Mouse (Mus musculus): ENCODE measurements around the gene Gna11. TPM values are rescaled to one million over a fixed set of nuclear protein-coding genes. Genes with fewer than 3 reads are reported as not detected.

The Gna11 gene
- polyA plus RNA-seq, 1 experiment = 7.3 TPM

GRCm38 (mm10) chr10:81559163-81559626, 14.2 kb upstream of the Gna11 start, which contains the start of gene Aes:
Gene Aes, plus strand, starts transcription at chr10:81559488.
- Histone ChIP-seq H3K4me3 (replicated peaks) (peak within 1 kb of the TSS; percentile 99), H3K4me1 (peaks cover 49% of the 10 kb centered on the region), H3K27me3 (replicated peaks) (no peaks in the 10 kb centered on the region), H3K36me3 (replicated peaks; ENCODE audit: low read length) (peaks cover 32% of the 10 kb centered on the region), H3K9me3 (no peaks in the 10 kb centered on the region)
- TF ChIP-seq GATA1 (IDR thresholded peaks at IDR 0.05; ENCODE audit: borderline replicate concordance, low read length) = no peak
- TF ChIP-seq FLI1 (IDR thresholded peaks at IDR 0.05; ENCODE audit: low read length) = no peak

- TF ChIP-seq GATA1 (IDR thresholded peaks at IDR 0.05; ENCODE audit: borderline replicate concordance, low read length) (no peak), FLI1 (IDR thresholded peaks at IDR 0.05; ENCODE audit: low read length) (no peak)
- peaks cover 15% of the 10 kb centered on the region for H3K36me3 ChIP-seq (replicated peaks; ENCODE audit: low read length)
- no peaks in the 10 kb centered on the region for H3K27me3 ChIP-seq (replicated peaks)
These were observed 12.5 kb upstream of the Gna11 start for GRCm38 (mm10) chr10:81557491-81557890.

GRCm38 (mm10) chr10:81556282-81556681, 11.3 kb upstream of the Gna11 start:
- Histone ChIP-seq H3K4me1 (peaks cover 33% of the 10 kb centered on the region), H3K27me3 (replicated peaks) (no peaks in the 10 kb centered on the region)

More at GRCm38 (mm10) chr10:81557491-81557890, 12.5 kb upstream of the Gna11 start:
- H3K9me3 ChIP-seq = peaks cover 4% of the 10 kb centered on the region; the same call in 1 of the 2 replicates
- H3K4me1 ChIP-seq = peaks cover 32% of the 10 kb centered on the region
- no peak overlapping the region for H3K4me3 ChIP-seq (replicated peaks)

GRCm38 (mm10) chr10:81553807-81554755, 9.1 kb upstream of the Gna11 start:
- no peak for TF ChIP-seq FLI1 (IDR thresholded peaks at IDR 0.05; ENCODE audit: low read length)
- TF ChIP-seq GATA1 (IDR thresholded peaks at IDR 0.05; ENCODE audit: borderline replicate concordance, low read length) = no peak
- Histone ChIP-seq H3K36me3 (replicated peaks; ENCODE audit: low read length) (no peaks in the 10 kb centered on the region), H3K4me3 (replicated peaks) (no peak overlapping the region), H3K9me3 (peaks cover 4% of the 10 kb centered on the region; the same call in 1 of the 2 replicates), H3K4me1 (peaks cover 44% of the 10 kb centered on the region), H3K27me3 (replicated peaks) (no peaks in the 10 kb centered on the region)

More at GRCm38 (mm10) chr10:81556282-81556681, 11.3 kb upstream of the Gna11 start:
- TF ChIP-seq FLI1 (IDR thresholded peaks at IDR 0.05; ENCODE audit: low read length) (no peak), GATA1 (IDR thresholded peaks at IDR 0.05; ENCODE audit: borderline replicate concordance, low read length) (no peak)
- Histone ChIP-seq H3K9me3 (peaks cover 4% of the 10 kb centered on the region; the same call in 1 of the 2 replicates), H3K36me3 (replicated peaks; ENCODE audit: low read length) (peaks cover 3% of the 10 kb centered on the region), H3K4me3 (replicated peaks) (no peak overlapping the region)

- peaks cover 4% of the 10 kb centered on the region; the same call in 1 of the 2 replicates for H3K9me3 ChIP-seq
- no peaks in the 10 kb centered on the region for H3K36me3 ChIP-seq (replicated peaks; ENCODE audit: low read length)
- H3K27me3 ChIP-seq (replicated peaks) = no peaks in the 10 kb centered on the region
- H3K4me3 ChIP-seq (replicated peaks) = no peak overlapping the region
- peaks cover 43% of the 10 kb centered on the region for H3K4me1 ChIP-seq
- TF ChIP-seq GATA1 (IDR thresholded peaks at IDR 0.05; ENCODE audit: borderline replicate concordance, low read length) (no peak), FLI1 (IDR thresholded peaks at IDR 0.05; ENCODE audit: low read length) (no peak)
These were observed 8.2 kb upstream of the Gna11 start for GRCm38 (mm10) chr10:81553232-81553631.

- Histone ChIP-seq H3K36me3 (replicated peaks; ENCODE audit: low read length) (no peaks in the 10 kb centered on the region), H3K27me3 (replicated peaks) (no peaks in the 10 kb centered on the region), H3K4me3 (replicated peaks) (peak overlapping the region; percentile 83), H3K4me1 (peaks cover 44% of the 10 kb centered on the region), H3K9me3 (peaks cover 4% of the 10 kb centered on the region; the same call in 1 of the 2 replicates)
- TF ChIP-seq GATA1 (IDR thresholded peaks at IDR 0.05; ENCODE audit: borderline replicate concordance, low read length) (no peak), FLI1 (IDR thresholded peaks at IDR 0.05; ENCODE audit: low read length) (no peak)
These were observed 6.7 kb upstream of the Gna11 start for GRCm38 (mm10) chr10:81551597-81552102.

- Histone ChIP-seq H3K36me3 (replicated peaks; ENCODE audit: low read length) (no peaks in the 10 kb centered on the region), H3K9me3 (peaks cover 4% of the 10 kb centered on the region; the same call in 1 of the 2 replicates), H3K4me3 (replicated peaks) (no peak overlapping the region), H3K27me3 (replicated peaks) (no peaks in the 10 kb centered on the region), H3K4me1 (peaks cover 58% of the 10 kb centered on the region)
- no peak for TF ChIP-seq FLI1 (IDR thresholded peaks at IDR 0.05; ENCODE audit: low read length)
- no peak for TF ChIP-seq GATA1 (IDR thresholded peaks at IDR 0.05; ENCODE audit: borderline replicate concordance, low read length)
These were observed 5.3 kb upstream of the Gna11 start for GRCm38 (mm10) chr10:81550257-81550656.

- H3K4me1 ChIP-seq = peaks cover 64% of the 10 kb centered on the region
- peaks cover 4% of the 10 kb centered on the region; the same call in 1 of the 2 replicates for H3K9me3 ChIP-seq
These were observed 4.0 kb upstream of the Gna11 start for GRCm38 (mm10) chr10:81548944-81549343.

GRCm38 (mm10) chr10:81546788-81547571, 2.0 kb upstream of the Gna11 start:
- H3K36me3 ChIP-seq (replicated peaks; ENCODE audit: low read length) = peaks cover 14% of the 10 kb centered on the region
- peaks cover 79% of the 10 kb centered on the region for H3K4me1 ChIP-seq
- no peaks in the 10 kb centered on the region for H3K27me3 ChIP-seq (replicated peaks)
- no peaks in the 10 kb centered on the region for H3K9me3 ChIP-seq
- TF ChIP-seq GATA1 (IDR thresholded peaks at IDR 0.05; ENCODE audit: borderline replicate concordance, low read length) (no peak), FLI1 (IDR thresholded peaks at IDR 0.05; ENCODE audit: low read length) (no peak)
- H3K4me3 ChIP-seq (replicated peaks) = peak overlapping the region; percentile 1

More at GRCm38 (mm10) chr10:81548944-81549343, 4.0 kb upstream of the Gna11 start:
- no peaks in the 10 kb centered on the region for H3K36me3 ChIP-seq (replicated peaks; ENCODE audit: low read length)
- TF ChIP-seq FLI1 (IDR thresholded peaks at IDR 0.05; ENCODE audit: low read length) = no peak
- TF ChIP-seq GATA1 (IDR thresholded peaks at IDR 0.05; ENCODE audit: borderline replicate concordance, low read length) = no peak
- H3K4me3 ChIP-seq (replicated peaks) = no peak overlapping the region
- no peaks in the 10 kb centered on the region for H3K27me3 ChIP-seq (replicated peaks)

All from megakaryocyte, embryonic 14.5 days (primary cell).